In the genomic region with DNA sequence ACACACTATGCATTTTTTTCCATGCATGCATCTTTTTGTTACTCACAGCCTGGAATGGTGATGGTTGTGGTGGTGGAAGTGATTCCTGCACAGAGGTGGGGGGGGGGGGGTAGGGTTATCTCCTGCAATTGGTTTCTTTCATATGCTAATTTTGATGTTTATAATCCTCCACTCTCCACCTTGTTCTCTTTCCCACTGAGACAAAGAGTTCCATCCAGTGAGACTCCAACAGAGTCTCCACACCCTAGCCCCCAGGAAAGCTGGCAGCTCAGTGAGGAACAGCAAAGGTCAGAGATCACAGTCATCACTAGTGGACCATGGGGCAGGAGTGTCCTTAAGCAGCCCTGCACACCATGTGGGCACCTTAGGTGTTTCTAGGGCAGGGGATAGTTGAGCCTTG, we compare ENCODE assay signal across 27 mouse cellular contexts. TPM values are rescaled to one million over a fixed set of nuclear protein-coding genes. Genes with fewer than 3 reads are reported as not detected.
DNase-seq lines count a peak whose midpoint lies in the region; ATAC-seq and TF ChIP-seq lines count a peak whose summit lies in the region.
"Had no signal": no experiment of that assay in that cellular context is flagged by ENCODE, and none has a peak within 500 bp of the region (broad histone marks: within the 10 kb centered on the region; RNA-seq: fewer than 3 reads in every experiment).

No protein-coding gene starts in this region.

- 0 out of 2 replicates have a peak, but pooled peaks have one; percentile 15 for TF ChIP-seq EP300 in ES-Bruce4 (IDR thresholded peaks at IDR 0.05; ENCODE audit: insufficient read depth, low read depth, low read length)

- peak; percentile 1 for DNase-seq in heart, postnatal 4 days
- no peak for DNase-seq in heart, adult 11 months
- peak; percentile 67 for DNase-seq in ZHBTc4 (ENCODE audit: low read depth, low spot score)
- DNase-seq: adrenal gland, adult 2 months; adrenal gland, postnatal 14 days; cerebellum, adult 11 months; cerebellum, adult 2 months; cerebellum, adult 9-11 months; cerebellum, postnatal 25 days; forebrain, postnatal 0 days; gastrocnemius, adult 2 months; gastrocnemius, postnatal 14 days; heart, adult 18-20 months; heart, postnatal 10 days; heart, postnatal 36 days had no signal

- 0 out of 2 replicates have a peak, but pooled peaks cover 7% of the 10 kb centered on the region for H3K9me3 ChIP-seq in ES-Bruce4 (replicated peaks; ENCODE audit: control insufficient read depth, insufficient read depth, low read length, poor library complexity, severe bottlenecking)
- 0 out of 2 replicates have a peak, but pooled peaks cover 5% of the 10 kb centered on the region for H3K9me3 ChIP-seq in forebrain, embryonic 16.5 days (ENCODE audit: control insufficient read depth, low read length)
- H3K9me3 ChIP-seq: embryonic facial prominence, embryonic 13.5 days; heart, embryonic 15.5 days had no signal

- H3K27me3 ChIP-seq in ES-Bruce4 (ENCODE audit: control insufficient read depth, insufficient read depth, low read length, poor library complexity, severe bottlenecking) = no peaks in the 10 kb centered on the region
- H3K27me3 ChIP-seq in forebrain, embryonic 16.5 days (replicated peaks; ENCODE audit: control insufficient read depth, insufficient read depth, low read length) = no peaks in the 10 kb centered on the region
- H3K27me3 ChIP-seq: embryonic facial prominence, embryonic 13.5 days; forebrain, embryonic 13.5 days; heart, embryonic 12.5 days; heart, embryonic 15.5 days had no signal

- no peak overlapping the region for H3K27ac ChIP-seq in ES-Bruce4 (ENCODE audit: insufficient read depth, low read length)
- no peak overlapping the region for H3K27ac ChIP-seq in forebrain, embryonic 16.5 days (ENCODE audit: low read length)
- H3K27ac ChIP-seq: embryonic facial prominence, embryonic 13.5 days; forebrain, embryonic 13.5 days; gastrocnemius, adult 2 months; heart, embryonic 15.5 days; hindbrain, embryonic 14.5 days; hindbrain, postnatal 0 days had no signal

- ATAC-seq in forebrain, embryonic 16.5 days = no peak
- ATAC-seq in activated CD4-positive, CD25-positive, alpha-beta regulatory T cell, adult 4 months = no peak
- ATAC-seq: forebrain, embryonic 13.5 days; forebrain, postnatal 0 days; hindbrain, postnatal 0 days; inflammation-experienced regulatory T-cells, adult 6 months; intestine, embryonic 16.5 days had no signal

- H3K4me2 ChIP-seq in forebrain, embryonic 16.5 days (ENCODE audit: low read length) = no peak overlapping the region
- H3K4me2 ChIP-seq: embryonic facial prominence, embryonic 13.5 days; forebrain, embryonic 13.5 days; heart, embryonic 12.5 days; heart, embryonic 15.5 days; hindbrain, embryonic 14.5 days had no signal

- TF ChIP-seq POLR2A in ES-Bruce4 (IDR thresholded peaks at IDR 0.05; ENCODE audit: insufficient read depth, low read length) = no peak

- H3K36me3 ChIP-seq in ES-Bruce4 (ENCODE audit: control insufficient read depth, insufficient read depth, low read length, poor library complexity, severe bottlenecking) = no peaks in the 10 kb centered on the region
- 0 out of 2 replicates have a peak, but pooled peaks cover 2% of the 10 kb centered on the region for H3K36me3 ChIP-seq in forebrain, embryonic 16.5 days (ENCODE audit: control insufficient read depth, insufficient read depth)
- H3K36me3 ChIP-seq: embryonic facial prominence, embryonic 13.5 days; heart, embryonic 12.5 days; heart, embryonic 15.5 days had no signal

- peaks cover 2% of the 10 kb centered on the region for H3K4me1 ChIP-seq in ES-Bruce4 (ENCODE audit: control insufficient read depth, insufficient read depth, low read length)
- H3K4me1 ChIP-seq in forebrain, embryonic 16.5 days (replicated peaks; ENCODE audit: control insufficient read depth, insufficient read depth, low read length) = no peaks in the 10 kb centered on the region
- H3K4me1 ChIP-seq: embryonic facial prominence, embryonic 13.5 days; forebrain, embryonic 13.5 days had no signal

- no peak for TF ChIP-seq CTCF in ES-Bruce4 (IDR thresholded peaks at IDR 0.05; ENCODE audit: low read depth, low read length)

- H3K9ac ChIP-seq in ES-Bruce4 (ENCODE audit: low read depth, poor library complexity, severe bottlenecking) = no peak overlapping the region
- no peak overlapping the region for H3K9ac ChIP-seq in forebrain, embryonic 16.5 days (replicated peaks; ENCODE audit: low read depth, low read length)
- H3K9ac ChIP-seq: embryonic facial prominence, embryonic 13.5 days; forebrain, embryonic 13.5 days; forebrain, postnatal 0 days; heart, embryonic 12.5 days; heart, embryonic 15.5 days; hindbrain, embryonic 14.5 days had no signal

- H3K4me3 ChIP-seq in ES-Bruce4 (ENCODE audit: low read depth, low read length) = no peak overlapping the region
- no peak overlapping the region for H3K4me3 ChIP-seq in forebrain, embryonic 16.5 days (replicated peaks; ENCODE audit: low read length)
- H3K4me3 ChIP-seq: embryonic facial prominence, embryonic 13.5 days; erythroblast, embryonic 14.5 days; forebrain, embryonic 13.5 days; gastrocnemius, adult 2 months; heart, embryonic 12.5 days; heart, embryonic 15.5 days had no signal

RNA-seq across cellular contexts. Expression of a gene that starts 34.0 kb away (rescaled TPM):
- total RNA-seq in heart, postnatal 4 days (2021) = 10 to 100 TPM; 67.0 to 73.6 TPM
- 23.0 and 33.3 TPM in 2 replicates for polyA plus RNA-seq in ES-Bruce4 (2011; ENCODE audit: insufficient read depth, insufficient read length, low read depth, missing spikeins)
- polyA plus RNA-seq in forebrain, embryonic 16.5 days (2015; fragmentation: Nextera tagmentation; extraction: Ambion mirVana) = 73.9 and 86.4 TPM in 2 replicates
- 100 to 1,000 TPM; 120 to 128 TPM for polyA plus RNA-seq in activated CD4-positive, CD25-positive, alpha-beta regulatory T cell, adult 4 months (2017; shearing (Covaris generic))

RNA-seq across cellular contexts. Expression of a gene that starts 40.9 kb away (rescaled TPM):
- total RNA-seq in heart, postnatal 4 days (2021) = 10 to 100 TPM; 83.2 to 89.8 TPM
- 65.3 and 71.4 TPM in 2 replicates for polyA plus RNA-seq in ES-Bruce4 (2011; ENCODE audit: insufficient read depth, insufficient read length, low read depth, missing spikeins)
- polyA plus RNA-seq in forebrain, embryonic 16.5 days (2015; fragmentation: Nextera tagmentation; extraction: Ambion mirVana) = 161 and 186 TPM in 2 replicates
- polyA plus RNA-seq in activated CD4-positive, CD25-positive, alpha-beta regulatory T cell, adult 4 months (2017; shearing (Covaris generic)) = 10 to 100 TPM; 18.6 to 20.8 TPM
